Mouse (Mus musculus) G1E (cell line): ENCODE measurements around the gene Ncor2.

Experiments
- CTCF ChIP-seq: IDR thresholded peaks from 2 replicates; pipeline ENCODE4 v1.5.1; 2012; ENCODE audit warnings: low read depth, low read length, inconsistent platforms, mixed read lengths
- GATA1 ChIP-seq: IDR thresholded peaks from 2 replicates; pipeline ENCODE4 v1.6.1; 2012; ENCODE audit warnings: borderline replicate concordance, low read length, inconsistent platforms, mixed read lengths
- POLR2AphosphoS5 ChIP-seq: IDR thresholded peaks from 2 replicates; pipeline ENCODE4 v1.6.1; 2012; ENCODE audit warnings: low read depth, low read length, inconsistent platforms; ENCODE audit not compliant: insufficient replicate concordance
- TAL1 ChIP-seq: conservative IDR thresholded peaks from 2 replicates; pipeline ENCODE4 v1.6.1; 2012; ENCODE audit warnings: low read depth, low read length, inconsistent platforms, mixed read lengths

DNA sequence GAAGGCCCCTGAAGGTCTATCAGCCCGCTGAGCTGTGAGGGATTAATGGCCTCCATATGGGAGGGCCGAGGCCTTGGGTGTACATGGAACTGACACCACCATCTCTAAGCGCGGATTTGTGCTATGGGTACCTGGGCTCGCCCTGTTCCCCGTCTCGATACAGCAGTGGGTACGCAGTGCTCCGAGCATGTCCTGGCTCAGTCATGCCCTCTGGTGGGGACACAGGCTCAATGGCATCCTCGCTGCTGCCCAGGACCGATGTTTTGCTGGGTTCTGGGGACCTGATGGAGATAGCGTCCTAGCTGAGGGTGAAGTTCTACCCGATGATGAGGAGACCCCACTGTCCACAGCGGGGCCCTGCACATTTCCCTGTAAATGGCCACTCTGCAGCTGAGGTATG lies 155.0 kb downstream of the Ncor2 start:
- TF ChIP-seq CTCF (no peak), GATA1 (no peak), POLR2AphosphoS5 (no peak), TAL1 (no peak)
